Mouse (Mus musculus): ENCODE measurements around the gene Glb1.
"Not testable (repeated sequence)": the region's sequence is repeated elsewhere in the genome, so short reads cannot be mapped to it uniquely, and the experiment has no call there.

Glb1 gene

DNA sequence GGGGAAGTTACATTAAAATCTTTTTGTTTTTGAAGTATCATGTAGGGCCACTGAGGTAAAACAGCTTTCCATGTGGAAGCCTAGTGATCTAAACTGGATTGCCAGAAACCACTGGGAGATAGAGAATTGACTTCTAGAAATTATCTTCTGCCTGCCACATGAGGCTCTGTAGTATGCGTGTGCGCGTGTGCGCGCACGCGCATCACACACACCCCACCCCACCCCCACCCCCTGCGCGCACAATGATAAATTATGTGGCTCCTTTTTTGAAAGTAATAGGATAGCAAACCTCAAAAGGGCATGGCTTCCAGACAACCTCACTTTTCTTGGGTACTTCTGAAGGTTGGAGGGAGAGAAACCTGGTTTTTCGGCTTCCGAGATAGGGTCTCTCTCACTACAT is 101.0 kb downstream of the Glb1 start:
- no peak for DNase-seq (ENCODE audit: low read depth)

DNA sequence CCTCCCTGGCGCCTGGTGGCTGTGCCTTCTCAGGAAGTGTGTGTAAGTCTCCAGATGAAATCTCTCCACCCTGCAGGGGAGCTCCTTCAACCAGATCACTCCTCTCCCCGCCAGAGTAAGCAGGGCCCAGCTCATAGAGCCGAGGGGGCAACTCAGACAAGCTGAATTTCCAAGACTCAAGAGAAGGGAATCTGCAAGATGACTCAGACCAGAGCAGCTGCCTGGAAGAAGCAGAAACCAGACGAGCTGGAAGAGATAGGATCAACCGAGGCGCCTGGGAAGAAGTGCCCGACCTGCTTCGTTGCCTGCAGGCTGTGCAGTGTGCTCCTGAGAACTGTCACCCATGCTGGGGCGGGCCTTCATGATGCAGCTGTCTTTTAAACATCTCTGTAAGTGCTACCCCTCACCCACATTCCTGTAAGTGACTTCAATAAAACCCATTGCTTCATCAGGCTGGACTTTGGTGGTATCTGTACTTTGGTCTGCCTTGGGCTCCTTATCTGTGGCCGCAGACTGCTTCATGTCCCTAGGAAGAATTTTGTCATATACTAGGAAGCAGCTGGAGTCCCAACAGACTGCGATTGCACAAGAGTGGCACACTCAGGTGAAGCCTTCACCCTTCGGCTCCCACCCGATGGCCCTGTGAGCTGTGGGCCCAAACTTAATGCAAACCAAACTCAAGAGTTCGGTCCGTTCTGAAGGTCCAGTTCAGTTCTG is 102.0 kb downstream of the Glb1 start:
- peak; percentile 22 for DNase-seq (ENCODE audit: low read depth)

GRCm38 (mm10) chr9:114504816-114505215 is 103.9 kb downstream of the Glb1 start, which contains the start of gene Ccr4:
Gene Ccr4, minus strand, starts transcription at chr9:114504916.
- no peak for DNase-seq (ENCODE audit: low read depth)

DNA sequence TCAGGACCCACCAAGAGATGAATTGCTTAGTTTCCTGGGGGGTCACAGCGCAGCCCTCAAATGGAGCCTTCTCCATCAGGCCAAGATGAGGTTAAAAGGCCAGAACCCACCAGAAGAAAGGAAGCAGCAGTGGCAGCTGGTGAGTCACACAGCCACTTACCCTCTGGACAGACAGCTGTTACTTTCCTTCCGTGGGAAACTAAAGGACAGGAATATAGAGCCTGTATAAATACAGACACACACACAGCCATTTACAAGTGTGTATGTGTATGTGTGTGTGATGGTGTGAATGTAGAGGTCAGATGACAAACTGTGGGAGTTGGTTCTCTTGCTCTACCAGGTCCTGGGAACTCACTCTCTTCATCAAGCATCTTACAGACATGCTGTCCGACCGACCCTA is 105.7 kb downstream of the Glb1 start:
- no peak for DNase-seq (ENCODE audit: low read depth)

DNA sequence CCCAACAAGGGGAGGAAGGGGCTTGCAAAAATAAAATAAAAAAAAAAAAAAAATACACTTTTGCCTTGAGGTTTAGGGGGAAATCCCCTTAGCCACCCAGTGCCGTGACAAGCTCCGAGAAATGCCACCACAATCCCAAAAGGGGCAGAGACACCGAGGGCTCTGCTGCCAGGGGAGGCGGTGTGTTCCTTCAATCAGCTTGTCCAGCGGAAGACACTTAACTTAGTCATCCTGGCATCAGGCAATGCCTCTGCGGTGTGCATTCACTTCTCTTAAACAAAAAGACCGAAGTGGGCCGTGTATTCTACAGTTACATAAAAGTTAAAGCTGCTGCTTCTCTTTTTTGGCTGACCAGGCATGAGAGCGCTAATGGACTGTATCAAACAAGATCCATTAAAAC is 106.5 kb downstream of the Glb1 start:
- no peak for DNase-seq (ENCODE audit: low read depth)

- no peak for DNase-seq (ENCODE audit: low read depth)
Observed at GRCm38 (mm10) chr9:114509785-114510184, 108.9 kb downstream of the Glb1 start.

GRCm38 (mm10) chr9:114512831-114513230 is 112.0 kb downstream of the Glb1 start:
- no peak for DNase-seq (ENCODE audit: low read depth)

- DNase-seq (ENCODE audit: low read depth) = no peak
Observed at GRCm38 (mm10) chr9:114515364-114515763, 114.5 kb downstream of the Glb1 start, which contains the start of gene C130032M10Rik. Gene C130032M10Rik, plus strand, starts transcription at chr9:114515697.

GRCm38 (mm10) chr9:114517924-114518497 is 117.1 kb downstream of the Glb1 start:
- no peak for DNase-seq (ENCODE audit: low read depth)

- no peak for DNase-seq (ENCODE audit: low read depth)
Observed at GRCm38 (mm10) chr9:114518812-114519477, 118.1 kb downstream of the Glb1 start.

- DNase-seq (ENCODE audit: low read depth) = not testable (repeated sequence)
Observed at GRCm38 (mm10) chr9:114520529-114520928, 119.7 kb downstream of the Glb1 start.

DNA sequence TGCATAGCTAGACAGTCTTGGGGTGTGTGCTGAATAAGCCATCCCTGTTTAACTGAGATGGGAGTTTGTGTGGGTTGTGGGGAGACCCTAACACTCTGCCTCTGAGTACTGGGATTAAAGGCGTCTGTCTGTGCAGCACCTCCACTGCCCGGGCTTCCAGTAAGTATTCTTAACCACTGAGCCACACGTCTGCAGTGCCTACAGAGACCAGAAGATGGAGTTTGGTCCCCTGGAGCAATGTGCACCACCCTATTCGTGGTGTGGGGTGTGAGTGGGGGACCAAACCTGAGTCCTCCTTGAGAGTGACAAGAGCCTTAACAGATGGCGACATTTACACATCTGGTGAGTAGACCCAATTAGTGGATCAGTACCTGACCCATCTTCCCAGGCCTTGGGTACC is 121.2 kb downstream of the Glb1 start:
- no peak for DNase-seq (ENCODE audit: low read depth)

DNA sequence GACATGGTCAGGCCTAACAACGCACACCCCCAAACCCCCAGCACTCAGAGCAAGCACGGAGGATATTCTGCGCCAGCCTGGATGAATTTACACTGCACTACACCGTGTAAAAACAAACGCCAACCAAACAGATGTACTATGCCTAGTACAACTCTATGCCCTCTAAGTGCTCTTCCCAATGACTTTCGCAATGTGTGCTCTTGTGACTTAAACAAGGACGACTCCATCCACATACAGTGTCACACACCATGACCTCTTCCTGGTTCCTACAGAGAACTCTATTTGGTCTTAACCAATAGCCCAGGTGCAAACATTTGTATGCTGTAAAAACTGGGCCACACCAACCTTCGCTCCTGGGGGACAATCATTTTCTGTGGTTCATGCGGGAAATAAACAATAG is 121.6 kb downstream of the Glb1 start:
- DNase-seq (ENCODE audit: low read depth) = no peak

Data from c-Kit-positive CD71-positive TER-119-negative erythroid progenitor cells, embryonic 14.5 days (primary cell).